Mouse (Mus musculus) gastrocnemius, postnatal 36 days (tissue): Measurements from ENCODE around the gene Klk1. TPM values are rescaled to one million over a fixed set of nuclear protein-coding genes. Genes with fewer than 3 reads are reported as not detected.

Experiments
- total RNA-seq, 2 experiments: library from RNA; stranded (reverse); gene quantifications; 2 replicates each; pipeline ENCODE4 v1.2.3; 2021

The Klk1 gene
- total RNA-seq, 2 experiments from 2014 or later = 0.42 TPM; not detected in 1

Other genes starting within 250 kb of the Klk1 start
- gene Klk1b9, start 249.3 kb upstream of the Klk1 start, total RNA-seq = not detected
- not detected for gene Klk1b11, start 229.5 kb upstream of the Klk1 start, total RNA-seq
- under 1 TPM; 0.43 to 0.49 TPM for gene Klk1b26, start 213.2 kb upstream of the Klk1 start, total RNA-seq
- not detected for gene Klk1b27, start 173.1 kb upstream of the Klk1 start, total RNA-seq
- not detected for gene Klk1b21, start 123.0 kb upstream of the Klk1 start, total RNA-seq
- gene Klk1b22, start 112.7 kb upstream of the Klk1 start, total RNA-seq = not detected
- gene Klk1b16, start 88.6 kb upstream of the Klk1 start, total RNA-seq = not detected
- gene Klk1b24, start 37.1 kb upstream of the Klk1 start, total RNA-seq = not detected
- not detected for gene Klk1b3, start 27.2 kb upstream of the Klk1 start, total RNA-seq
- gene Klk1b4, start 17.9 kb upstream of the Klk1 start, total RNA-seq = not detected
- not detected for gene Klk1b5, start 9.4 kb upstream of the Klk1 start, total RNA-seq
- not detected for gene Gm36864, start 10.8 kb downstream of the Klk1 start, total RNA-seq
- under 1 TPM; 0.23 to 0.30 TPM for gene 1700028J19Rik, start 21.3 kb downstream of the Klk1 start, total RNA-seq
- 1 to 10 TPM; 6.3 to 8.2 TPM for gene 2410002F23Rik, start 21.4 kb downstream of the Klk1 start, total RNA-seq
- not detected for gene Acp4, start 32.0 kb downstream of the Klk1 start, total RNA-seq
- gene Gm15517, start 36.1 kb downstream of the Klk1 start, total RNA-seq = not detected
- gene Clec11a, start 81.5 kb downstream of the Klk1 start, total RNA-seq = 1 to 10 TPM; 1.6 to 2.2 TPM
- gene Shank1, start 84.9 kb downstream of the Klk1 start, total RNA-seq = under 1 TPM; 0.27 to 0.28 TPM
- gene Syt3, start 158.7 kb downstream of the Klk1 start, total RNA-seq = 1 to 10 TPM; 1.6 to 2.1 TPM
- not detected for gene 1700008O03Rik, start 160.5 kb downstream of the Klk1 start, total RNA-seq
- gene Lrrc4b, start 203.7 kb downstream of the Klk1 start, total RNA-seq = under 1 TPM in 1 of 2 experiments, not detected in 1; 0.20 TPM
- not detected for gene Aspdh, start 240.0 kb downstream of the Klk1 start, total RNA-seq
- gene Josd2, start 242.6 kb downstream of the Klk1 start, total RNA-seq = 10 to 100 TPM; 48.7 to 49.2 TPM